Mouse (Mus musculus): ENCODE measurements around the gene Zfp229.
"Not testable (repeated sequence)": the region's sequence is repeated elsewhere in the genome, so short reads cannot be mapped to it uniquely, and the experiment has no call there.

The Zfp229 gene

GRCm38 (mm10) chr17:21730495-21730894 is at the start of gene Zfp229:
TSS of gene Zfp229 (plus strand) at chr17:21730795.
- in situ Hi-C loops (cut with MseI, MboI), result not testable (repeated sequence)

- in situ Hi-C loops (cut with MseI, MboI), result no loop called here
These were observed 39.0 kb upstream of the Zfp229 start, which contains the start of gene Gm10226 for GRCm38 (mm10) chr17:21691560-21691959. TSS of gene Gm10226 (plus strand) at chr17:21691860.

DNA sequence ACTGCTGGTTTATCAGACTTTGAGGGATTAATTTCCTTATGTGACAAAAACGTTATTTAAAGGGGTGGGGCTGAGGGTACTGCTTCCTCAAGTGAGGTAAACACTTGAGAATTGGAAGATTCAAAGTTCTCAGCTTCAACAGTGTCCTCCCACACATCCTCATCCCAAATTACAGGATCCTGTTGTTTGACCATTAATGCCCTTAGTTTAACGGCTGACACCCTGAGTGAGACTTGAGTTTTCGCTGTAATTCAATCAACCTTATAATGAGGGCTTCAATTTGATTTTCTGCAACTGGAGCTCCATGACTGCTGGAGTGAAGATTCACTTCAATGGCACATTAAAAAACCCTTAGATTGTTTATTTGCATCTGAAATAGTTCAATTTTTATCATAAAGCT is 37.3 kb upstream of the Zfp229 start:
- in situ Hi-C loops (cut with MseI, MboI), result no loop called here

GRCm38 (mm10) chr17:21696073-21696472 is 34.5 kb upstream of the Zfp229 start:
- in situ Hi-C loops (cut with MseI, MboI), result no loop called here

GRCm38 (mm10) chr17:21702281-21703240 is 28.0 kb upstream of the Zfp229 start:
- in situ Hi-C loops (cut with MseI, MboI), result no loop called here

- in situ Hi-C loops (cut with MseI, MboI), result no loop called here
These were observed 27.2 kb upstream of the Zfp229 start for GRCm38 (mm10) chr17:21703414-21703813.

DNA sequence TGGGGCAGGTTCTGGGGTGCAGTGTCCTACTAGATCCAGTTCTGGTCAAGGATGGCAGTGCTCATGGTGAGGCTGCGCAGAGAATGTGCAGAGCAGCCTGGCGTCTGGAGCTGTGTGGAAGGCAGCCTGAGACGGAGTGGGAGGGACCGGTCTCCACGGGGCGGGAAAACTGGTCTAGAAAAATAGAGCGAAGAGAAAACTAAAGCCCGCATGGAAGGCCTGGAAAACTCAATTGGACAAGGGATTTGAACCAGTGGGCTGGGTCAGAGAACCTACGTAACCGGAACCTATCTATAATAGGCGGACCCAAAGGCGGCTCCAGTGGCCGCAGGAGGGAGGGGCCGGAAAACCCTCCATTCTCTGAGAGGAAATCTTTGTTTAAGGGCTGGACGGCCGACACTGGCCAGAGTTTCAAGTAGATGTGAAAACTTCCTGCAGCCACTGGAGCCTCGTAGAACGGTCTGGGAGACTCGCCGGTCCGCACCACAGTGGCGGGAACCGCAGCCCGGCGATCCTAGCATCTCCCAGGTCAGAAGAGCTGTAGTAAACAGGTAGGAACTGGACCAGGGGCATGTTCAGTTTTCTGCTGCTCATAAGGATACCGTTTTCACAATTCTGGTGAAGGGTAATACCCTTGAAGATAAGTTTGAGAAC is 23.1 kb upstream of the Zfp229 start, which contains the start of gene Zfp760:
TSS of gene Zfp760 (plus strand) at position 399 of the 654 bp plus-strand sequence.
- in situ Hi-C loops (cut with MseI, MboI), result no loop called here

- in situ Hi-C loops (cut with MseI, MboI), result no loop called here
These were observed 22.2 kb upstream of the Zfp229 start for GRCm38 (mm10) chr17:21708401-21708800.

DNA sequence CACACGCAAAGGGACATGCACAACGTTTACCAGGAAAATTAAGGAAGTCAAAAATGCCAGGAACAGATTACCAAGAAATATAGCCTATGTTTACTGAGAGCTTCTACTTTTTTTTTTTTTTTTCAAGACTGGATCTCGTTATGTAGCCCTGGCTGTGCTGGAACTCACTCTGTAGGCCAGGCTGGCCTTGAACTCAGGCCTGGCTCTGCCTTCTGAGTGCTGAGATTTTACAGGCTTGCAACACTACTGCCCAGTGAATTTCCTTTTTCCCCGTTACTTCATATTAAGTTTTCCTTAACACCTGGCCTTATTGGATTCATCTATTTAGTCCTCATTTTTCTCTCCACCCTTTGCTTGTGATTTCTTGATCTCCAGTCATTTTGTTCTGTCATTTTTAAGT is 2.5 kb downstream of the Zfp229 start:
- in situ Hi-C loops (cut with MseI, MboI), result no loop called here

GRCm38 (mm10) chr17:21733529-21734031 is 3.0 kb downstream of the Zfp229 start:
- in situ Hi-C loops (cut with MseI, MboI), result no loop called here

DNA sequence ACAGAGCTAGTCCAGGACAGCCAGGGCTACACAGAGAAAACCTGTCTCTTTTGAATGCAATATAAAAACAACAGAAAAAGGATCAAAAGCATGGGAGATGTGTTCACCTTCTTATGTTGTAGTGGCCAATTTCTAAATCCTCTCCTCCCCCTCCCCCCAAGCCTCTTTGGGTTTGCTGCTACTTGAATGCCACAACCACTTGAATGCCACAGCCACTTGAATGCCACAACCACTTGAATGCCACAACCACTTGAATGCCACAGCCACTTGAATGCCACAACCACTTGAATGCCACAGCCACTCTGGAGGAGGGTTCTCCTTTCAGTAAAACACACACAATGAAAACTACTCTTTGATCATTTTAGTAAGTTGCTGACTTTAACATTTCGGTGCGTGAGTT is 22.2 kb downstream of the Zfp229 start:
- in situ Hi-C loops (cut with MseI, MboI), result no loop called here

- in situ Hi-C loops (cut with MseI, MboI), result no loop called here
These were observed 23.0 kb downstream of the Zfp229 start for GRCm38 (mm10) chr17:21753342-21754208.

DNA sequence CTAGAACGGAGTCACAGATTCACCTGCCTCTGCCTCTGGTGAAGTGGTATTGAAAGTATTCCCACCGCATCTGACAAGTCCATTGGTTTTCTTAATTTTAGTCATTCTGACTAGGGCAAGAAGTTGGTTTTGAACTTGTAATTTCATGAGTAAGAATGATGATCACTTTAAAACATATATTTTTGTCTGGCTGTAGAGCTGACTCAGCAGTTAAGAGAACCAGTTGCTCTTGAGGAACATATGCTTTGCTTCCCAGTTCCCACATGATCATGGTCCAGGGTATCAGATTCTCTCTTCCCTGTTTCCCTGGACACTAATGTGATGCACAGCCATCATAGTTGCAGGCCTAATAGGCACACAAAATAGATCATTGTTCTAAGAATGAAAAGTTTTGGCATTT is 39.7 kb downstream of the Zfp229 start:
- in situ Hi-C loops (cut with MseI, MboI), result no loop called here

- in situ Hi-C loops (cut with MseI, MboI), result no loop called here
These were observed 61.7 kb downstream of the Zfp229 start for GRCm38 (mm10) chr17:21792256-21792655.

GRCm38 (mm10) chr17:21801373-21801772 is 70.8 kb downstream of the Zfp229 start:
- in situ Hi-C loops (cut with MseI, MboI), result not testable (repeated sequence)

Data from mouse trophoblast stem cell (cell line).